Mouse (Mus musculus): ENCODE measurements around the gene Kirrel2. TPM values are rescaled to one million over a fixed set of nuclear protein-coding genes. Genes with fewer than 3 reads are reported as not detected.

The Kirrel2 gene
- polyA plus RNA-seq, 1 experiment from 2014 or later: 0.27 TPM

GRCm38 (mm10) chr7:30422560-30422959 is 34.9 kb downstream of the Kirrel2 start:
- Histone ChIP-seq H3K4me2 (ENCODE audit: low read depth, low read length) (peak overlapping the region; percentile 85), H3K4me1 (ENCODE audit: control insufficient read depth, insufficient read depth, low read length) (0 out of 2 replicates have a peak, but pooled peaks cover 3% of the 10 kb centered on the region), H3K27ac (ENCODE audit: low read depth, low read length) (no peak overlapping the region; the same call in 1 of the 2 replicates), H3K36me3 (ENCODE audit: control insufficient read depth, insufficient read depth, low read length) (no peaks in the 10 kb centered on the region; the same call in 1 of the 2 replicates), H3K4me3 (ENCODE audit: low read depth, low read length) (peak overlapping the region; percentile 55), H3K9me3 (ENCODE audit: control insufficient read depth, low read length) (no peaks in the 10 kb centered on the region), H3K27me3 (ENCODE audit: control insufficient read depth, insufficient read depth, low read length) (no peaks in the 10 kb centered on the region), H3K9ac (replicated peaks; ENCODE audit: low read depth, low read length) (peak overlapping the region; percentile 63)
- WGBS: 18% methylated on average over 9 of the region's 9 CpGs
- ATAC-seq (ENCODE audit: low read depth): peak; percentile 45

- under 1% methylated on average over 45 of the region's 45 CpGs for WGBS
- peak; percentile 89 for ATAC-seq (ENCODE audit: low read depth)
- no peaks in the 10 kb centered on the region for H3K9me3 ChIP-seq (ENCODE audit: control insufficient read depth, low read length)
- no peaks in the 10 kb centered on the region for H3K36me3 ChIP-seq (ENCODE audit: control insufficient read depth, insufficient read depth, low read length)
- H3K4me2 ChIP-seq (ENCODE audit: low read depth, low read length): peak overlapping the region; percentile 85
- peak overlapping the region; percentile 55 for H3K4me3 ChIP-seq (ENCODE audit: low read depth, low read length)
- H3K4me1 ChIP-seq (ENCODE audit: control insufficient read depth, insufficient read depth, low read length): 0 out of 2 replicates have a peak, but pooled peaks cover 3% of the 10 kb centered on the region
- H3K27ac ChIP-seq (ENCODE audit: low read depth, low read length): no peak overlapping the region
- H3K27me3 ChIP-seq (ENCODE audit: control insufficient read depth, insufficient read depth, low read length): no peaks in the 10 kb centered on the region
- H3K9ac ChIP-seq (replicated peaks; ENCODE audit: low read depth, low read length): peak overlapping the region; percentile 63
These were observed 35.5 kb downstream of the Kirrel2 start for GRCm38 (mm10) chr7:30421890-30422435.

- H3K9me3 ChIP-seq (ENCODE audit: control insufficient read depth, low read length): no peaks in the 10 kb centered on the region
- no peaks in the 10 kb centered on the region for H3K27me3 ChIP-seq (ENCODE audit: control insufficient read depth, insufficient read depth, low read length)
- H3K4me1 ChIP-seq (ENCODE audit: control insufficient read depth, insufficient read depth, low read length): 0 out of 2 replicates have a peak, but pooled peaks cover 3% of the 10 kb centered on the region
- no peak within 1 kb of the TSS; the same call in 1 of the 2 replicates for H3K27ac ChIP-seq (ENCODE audit: low read depth, low read length)
- H3K36me3 ChIP-seq (ENCODE audit: control insufficient read depth, insufficient read depth, low read length): no peaks in the 10 kb centered on the region
- peak within 1 kb of the TSS; percentile 63 for H3K9ac ChIP-seq (replicated peaks; ENCODE audit: low read depth, low read length)
- WGBS: 10% methylated on average over 31 of the region's 31 CpGs
- peak within 1 kb of the TSS; percentile 85 for H3K4me2 ChIP-seq (ENCODE audit: low read depth, low read length)
- peak; percentile 7 for ATAC-seq (ENCODE audit: low read depth)
- peak within 1 kb of the TSS; percentile 55 for H3K4me3 ChIP-seq (ENCODE audit: low read depth, low read length)
These were observed 36.2 kb downstream of the Kirrel2 start, which contains the start of gene Nfkbid for GRCm38 (mm10) chr7:30421175-30421889. TSS of gene Nfkbid (plus strand) at chr7:30421732.

- Histone ChIP-seq H3K4me2 (ENCODE audit: low read depth, low read length) (no peak overlapping the region), H3K9me3 (ENCODE audit: control insufficient read depth, low read length) (no peaks in the 10 kb centered on the region), H3K27me3 (ENCODE audit: control insufficient read depth, insufficient read depth, low read length) (no peaks in the 10 kb centered on the region), H3K9ac (replicated peaks; ENCODE audit: low read depth, low read length) (no peak overlapping the region), H3K27ac (ENCODE audit: low read depth, low read length) (no peak overlapping the region), H3K4me3 (ENCODE audit: low read depth, low read length) (no peak overlapping the region), H3K36me3 (ENCODE audit: control insufficient read depth, insufficient read depth, low read length) (no peaks in the 10 kb centered on the region), H3K4me1 (ENCODE audit: control insufficient read depth, insufficient read depth, low read length) (0 out of 2 replicates have a peak, but pooled peaks cover 3% of the 10 kb centered on the region)
- 84% methylated on average over 3 of the region's 3 CpGs for WGBS
- ATAC-seq (ENCODE audit: low read depth): no peak
These were observed 36.8 kb downstream of the Kirrel2 start for GRCm38 (mm10) chr7:30420673-30421072.

GRCm38 (mm10) chr7:30419561-30420499 is 37.7 kb downstream of the Kirrel2 start, which contains the start of gene Hcst:
TSS of gene Hcst (minus strand) at chr7:30419854.
- Histone ChIP-seq H3K9ac (replicated peaks; ENCODE audit: low read depth, low read length) (no peak within 1 kb of the TSS), H3K4me1 (ENCODE audit: control insufficient read depth, insufficient read depth, low read length) (0 out of 2 replicates have a peak, but pooled peaks cover 3% of the 10 kb centered on the region), H3K27me3 (ENCODE audit: control insufficient read depth, insufficient read depth, low read length) (no peaks in the 10 kb centered on the region), H3K27ac (ENCODE audit: low read depth, low read length) (no peak within 1 kb of the TSS), H3K4me3 (ENCODE audit: low read depth, low read length) (no peak within 1 kb of the TSS), H3K4me2 (ENCODE audit: low read depth, low read length) (no peak within 1 kb of the TSS), H3K9me3 (ENCODE audit: control insufficient read depth, low read length) (no peaks in the 10 kb centered on the region), H3K36me3 (ENCODE audit: control insufficient read depth, insufficient read depth, low read length) (no peaks in the 10 kb centered on the region)
- no peak for ATAC-seq (ENCODE audit: low read depth)
- WGBS: 77% methylated on average over 10 of the region's 10 CpGs

GRCm38 (mm10) chr7:30417856-30418255 is 39.6 kb downstream of the Kirrel2 start:
- Histone ChIP-seq H3K4me1 (ENCODE audit: control insufficient read depth, insufficient read depth, low read length) (no peaks in the 10 kb centered on the region), H3K4me3 (ENCODE audit: low read depth, low read length) (no peak overlapping the region), H3K27ac (ENCODE audit: low read depth, low read length) (no peak overlapping the region), H3K9me3 (ENCODE audit: control insufficient read depth, low read length) (no peaks in the 10 kb centered on the region), H3K36me3 (ENCODE audit: control insufficient read depth, insufficient read depth, low read length) (no peaks in the 10 kb centered on the region), H3K4me2 (ENCODE audit: low read depth, low read length) (no peak overlapping the region), H3K27me3 (ENCODE audit: control insufficient read depth, insufficient read depth, low read length) (no peaks in the 10 kb centered on the region), H3K9ac (replicated peaks; ENCODE audit: low read depth, low read length) (no peak overlapping the region)
- no peak for ATAC-seq (ENCODE audit: low read depth)
- 75% methylated on average over 9 of the region's 9 CpGs for WGBS

GRCm38 (mm10) chr7:30413596-30413995 is 43.9 kb downstream of the Kirrel2 start, which contains the start of gene Tyrobp:
TSS of gene Tyrobp (plus strand) at chr7:30413760.
- WGBS: 73% methylated on average over 5 of the region's 5 CpGs
- no peak within 1 kb of the TSS for H3K4me2 ChIP-seq (ENCODE audit: low read depth, low read length)
- H3K4me3 ChIP-seq (ENCODE audit: low read depth, low read length): no peak within 1 kb of the TSS
- H3K27ac ChIP-seq (ENCODE audit: low read depth, low read length): no peak within 1 kb of the TSS
- no peaks in the 10 kb centered on the region for H3K27me3 ChIP-seq (ENCODE audit: control insufficient read depth, insufficient read depth, low read length)
- no peak for ATAC-seq (ENCODE audit: low read depth)
- H3K4me1 ChIP-seq (ENCODE audit: control insufficient read depth, insufficient read depth, low read length): no peaks in the 10 kb centered on the region
- no peaks in the 10 kb centered on the region for H3K36me3 ChIP-seq (ENCODE audit: control insufficient read depth, insufficient read depth, low read length)
- H3K9ac ChIP-seq (replicated peaks; ENCODE audit: low read depth, low read length): no peak within 1 kb of the TSS
- H3K9me3 ChIP-seq (ENCODE audit: control insufficient read depth, low read length): no peaks in the 10 kb centered on the region

- Histone ChIP-seq H3K36me3 (ENCODE audit: control insufficient read depth, insufficient read depth, low read length) (no peaks in the 10 kb centered on the region), H3K9me3 (ENCODE audit: control insufficient read depth, low read length) (no peaks in the 10 kb centered on the region), H3K27ac (ENCODE audit: low read depth, low read length) (no peak overlapping the region), H3K4me2 (ENCODE audit: low read depth, low read length) (no peak overlapping the region), H3K9ac (replicated peaks; ENCODE audit: low read depth, low read length) (no peak overlapping the region), H3K27me3 (ENCODE audit: control insufficient read depth, insufficient read depth, low read length) (no peaks in the 10 kb centered on the region), H3K4me3 (ENCODE audit: low read depth, low read length) (no peak overlapping the region), H3K4me1 (ENCODE audit: control insufficient read depth, insufficient read depth, low read length) (no peaks in the 10 kb centered on the region)
- 58% methylated on average over 4 of the region's 4 CpGs for WGBS
- ATAC-seq (ENCODE audit: low read depth): no peak
These were observed 44.7 kb downstream of the Kirrel2 start for GRCm38 (mm10) chr7:30412735-30413147.
